Mouse (Mus musculus) kidney, postnatal 36 days (tissue): ENCODE measurements around the gene Nid1.
"Not testable (repeated sequence)": the region's sequence is repeated elsewhere in the genome, so short reads cannot be mapped to it uniquely, and the experiment has no call there.

ENCODE experiments used
- DNase-seq, 2 experiments: peaks; one replicate each; pipeline ENCODE4 v3.0.0; 2021 to 2022; ENCODE audit warnings: mixed read lengths in 2 of 2

The Nid1 gene

DNA sequence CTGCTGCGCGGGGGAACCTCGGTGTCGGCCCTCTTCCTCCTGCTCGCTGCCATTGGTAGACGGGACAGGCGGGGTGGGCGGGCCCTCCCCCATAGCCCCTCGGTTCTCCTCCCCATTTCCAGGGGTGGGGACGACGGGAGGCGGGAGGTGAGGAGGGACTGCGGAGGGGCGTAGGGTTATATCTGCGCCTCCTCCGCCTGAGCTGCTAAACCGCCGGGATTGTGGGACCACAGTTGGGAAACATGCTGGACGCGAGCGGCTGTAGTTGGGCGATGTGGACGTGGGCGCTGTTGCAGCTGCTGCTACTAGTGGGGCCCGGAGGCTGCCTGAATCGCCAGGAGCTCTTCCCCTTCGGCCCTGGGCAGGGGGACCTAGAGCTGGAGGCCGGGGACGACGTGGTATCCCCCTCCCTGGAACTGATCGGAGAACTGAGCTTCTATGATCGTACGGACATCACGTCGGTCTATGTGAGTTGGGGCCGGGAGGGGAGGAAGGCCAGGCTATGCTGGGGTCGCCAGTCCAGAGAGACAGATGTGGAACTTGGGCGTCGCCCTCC, at the start of gene Nid1:
Gene Nid1, plus strand, starts transcription at position 92 of the 556 bp plus-strand sequence.
- peak; percentile 19 to 34 for DNase-seq

DNA sequence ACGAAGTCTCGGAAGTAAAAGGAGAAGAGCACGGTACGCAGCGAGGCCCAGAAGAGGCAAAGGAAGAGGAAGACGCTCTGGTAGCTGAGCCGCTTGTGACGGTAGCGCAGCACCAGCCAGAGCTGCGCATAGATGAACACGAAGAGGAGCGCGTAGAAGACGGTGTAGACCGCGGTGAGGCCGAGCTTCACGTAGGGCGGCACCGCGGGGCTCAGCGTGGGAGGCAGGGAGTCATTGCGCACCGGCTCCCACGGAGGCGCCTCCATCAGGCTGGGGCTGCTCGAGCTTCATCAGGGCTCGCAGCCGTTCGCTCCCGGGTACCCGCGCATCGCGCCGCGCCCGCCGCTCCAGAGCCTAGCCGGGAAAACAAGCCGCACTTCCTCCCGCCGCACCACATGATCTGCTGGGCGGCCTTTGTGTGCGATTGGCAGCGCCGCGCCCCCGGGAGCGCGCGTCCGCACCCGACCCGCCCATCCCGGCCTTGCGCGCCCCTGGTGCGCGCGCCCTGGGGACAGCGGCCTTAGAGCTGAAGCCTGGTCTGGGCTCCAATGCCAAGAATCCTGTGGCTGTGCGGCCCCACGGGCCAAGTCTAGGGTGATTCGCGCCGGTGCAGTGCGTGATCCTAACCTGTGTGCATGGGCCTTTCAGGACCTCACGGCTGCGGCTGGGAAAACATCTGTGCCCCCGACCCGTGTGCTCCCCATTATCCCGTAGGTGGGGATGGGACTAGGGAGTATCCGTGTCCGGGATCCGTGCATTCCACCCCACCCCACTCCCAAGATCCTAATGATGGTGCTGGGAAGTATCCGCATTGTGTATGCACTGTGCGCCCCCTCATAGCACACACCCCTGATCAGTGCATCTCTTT, 43.9 kb upstream of the Nid1 start, which contains the start of gene Gpr137b:
Gene Gpr137b, minus strand, starts transcription at position 787 of the 868 bp plus-strand sequence.
- peak; percentile 51 to 64 for DNase-seq

DNA sequence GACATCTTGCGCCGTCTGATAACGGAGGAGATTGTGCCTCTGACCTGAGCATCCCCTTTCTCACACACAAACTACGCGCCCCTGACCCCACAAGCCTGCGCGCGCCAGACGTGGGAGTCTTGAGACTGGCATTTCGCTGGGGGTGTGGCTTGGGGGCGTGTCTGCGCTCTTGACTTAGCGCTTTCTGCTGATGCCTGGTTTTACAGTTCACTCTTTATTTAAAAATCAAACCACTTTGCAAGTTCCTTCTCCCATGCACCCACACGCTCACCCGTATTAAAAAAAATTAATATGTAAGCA, 43.3 kb upstream of the Nid1 start:
- DNase-seq: peak; percentile 59 to 74

DNA sequence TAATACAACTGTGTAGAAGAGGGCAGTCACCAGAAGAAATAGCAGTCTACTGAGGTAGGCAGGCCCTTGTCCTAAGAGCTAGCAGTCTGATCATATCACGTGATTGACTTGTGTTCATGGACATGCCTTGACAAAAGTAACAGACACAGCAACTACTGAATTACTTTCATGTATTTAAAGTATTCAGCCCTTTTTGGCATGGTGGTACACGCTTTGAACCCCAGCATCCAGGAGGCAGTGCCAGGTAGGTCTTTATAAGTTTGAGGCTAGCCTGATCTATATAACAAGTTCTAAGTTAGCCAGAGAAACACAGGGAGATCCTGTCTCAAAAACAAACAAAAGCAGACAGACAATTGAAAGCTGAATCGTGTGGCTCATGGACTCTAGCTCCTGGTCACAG, 36.5 kb upstream of the Nid1 start:
- DNase-seq: not testable (repeated sequence)

DNA sequence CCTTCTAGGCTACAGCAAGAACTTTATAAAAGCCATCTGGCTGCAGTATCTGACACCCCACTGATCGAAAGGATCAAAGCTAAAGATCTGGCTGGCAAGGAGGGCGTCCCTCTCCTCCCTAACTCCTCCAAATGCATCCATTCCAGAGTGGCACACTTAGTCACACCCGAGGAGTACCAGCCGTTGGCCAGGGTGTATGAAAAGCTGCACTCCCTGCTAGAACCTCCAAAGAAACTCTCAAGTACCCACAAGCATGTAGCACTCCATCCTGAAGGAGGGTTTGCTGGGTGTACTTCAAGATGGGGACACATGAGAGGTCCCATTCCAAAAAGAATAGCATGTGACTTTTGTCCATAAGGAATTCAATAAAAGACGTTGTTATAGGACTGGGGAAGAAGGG, 34.5 kb upstream of the Nid1 start:
- DNase-seq: not testable (repeated sequence)

DNA sequence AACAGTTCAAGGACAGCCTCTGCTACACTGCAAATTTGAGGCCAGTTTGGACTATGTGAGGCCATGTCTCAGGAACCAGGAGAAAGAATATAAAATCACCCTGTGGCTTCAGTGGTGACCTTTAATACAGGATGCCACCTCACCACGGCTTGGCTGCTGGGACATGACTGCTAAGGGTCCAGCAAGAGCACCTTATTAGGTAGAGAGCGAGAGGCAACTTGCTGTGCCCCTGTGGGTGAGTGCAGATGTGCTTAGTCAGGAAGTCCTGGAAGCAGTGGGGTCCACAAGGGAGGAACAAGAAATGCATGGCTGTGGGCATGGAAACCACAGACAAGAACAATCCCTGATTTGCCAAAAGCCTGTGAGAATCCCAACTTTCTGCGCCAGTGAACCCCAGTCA, 34.0 kb upstream of the Nid1 start:
- not testable (repeated sequence) for DNase-seq

DNA sequence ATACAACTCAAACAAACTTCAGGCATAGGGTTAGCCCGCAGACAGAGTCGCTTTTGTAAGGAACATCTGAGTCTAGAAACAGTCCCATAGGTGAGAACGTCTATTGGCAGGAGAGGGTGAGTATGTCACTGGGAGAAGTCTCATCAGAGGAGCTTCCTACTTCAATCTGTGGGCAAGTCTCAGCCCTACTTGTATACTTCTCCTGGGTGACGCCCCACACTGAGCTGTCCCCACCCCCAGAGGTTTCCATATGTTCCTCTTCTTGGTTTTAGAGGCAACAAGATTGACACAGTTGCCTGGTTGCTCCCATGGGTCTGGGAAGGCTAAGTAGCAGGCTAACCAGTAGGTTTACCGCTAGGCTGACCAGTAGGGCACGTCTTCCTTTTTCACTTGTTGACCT, 33.5 kb upstream of the Nid1 start:
- DNase-seq: not testable (repeated sequence)

DNA sequence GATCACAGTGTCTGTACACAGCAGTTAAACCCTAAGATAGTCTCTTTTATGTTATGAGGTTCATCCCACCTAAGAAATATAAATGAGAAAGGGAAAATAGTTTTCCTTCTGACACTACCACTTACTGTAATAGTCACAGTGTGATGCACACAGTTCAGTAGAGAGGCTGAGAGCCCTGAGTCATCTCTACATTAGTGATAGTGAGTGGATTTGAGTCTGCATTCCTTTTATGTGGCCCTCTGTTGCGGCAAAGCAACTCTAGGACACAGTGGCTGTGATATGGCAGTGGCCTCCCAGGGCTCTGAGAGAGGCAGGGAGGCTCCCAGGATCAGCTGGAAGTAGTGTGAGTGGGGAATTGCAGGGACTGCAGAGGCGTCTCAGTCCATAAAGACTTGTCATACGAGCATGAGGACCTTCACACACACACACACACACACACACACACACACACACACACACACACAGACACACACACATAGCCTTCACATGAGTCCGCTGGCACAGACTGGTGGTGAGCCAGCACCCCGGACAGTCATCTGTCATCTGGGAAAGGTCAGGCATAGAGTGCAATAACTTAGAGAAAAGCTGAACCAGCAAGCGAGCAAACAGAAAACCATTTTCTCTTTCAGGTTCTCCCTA, 32.7 kb upstream of the Nid1 start:
- peak in 1 of 2 experiments; percentile 21 for DNase-seq

DNA sequence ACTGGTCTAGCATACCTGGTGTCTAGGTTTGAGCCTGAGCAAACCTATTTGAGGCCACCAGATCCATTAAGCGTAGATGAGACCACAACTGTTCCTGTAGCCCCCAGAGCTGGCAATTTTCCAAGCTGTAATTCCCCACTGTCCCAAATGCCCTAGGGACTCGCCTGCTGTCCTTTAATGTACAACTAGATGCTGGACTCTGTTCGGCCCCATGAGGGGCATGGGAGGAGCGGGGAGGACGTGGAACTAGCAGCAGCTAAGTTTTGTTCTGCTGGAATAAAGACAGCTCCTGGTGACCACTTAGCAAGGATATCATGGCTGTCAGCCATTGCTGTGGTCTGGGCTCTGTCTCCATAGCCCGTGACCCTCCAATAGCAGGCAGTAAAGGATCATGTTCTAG, 31.8 kb upstream of the Nid1 start:
- not testable (repeated sequence) for DNase-seq

DNA sequence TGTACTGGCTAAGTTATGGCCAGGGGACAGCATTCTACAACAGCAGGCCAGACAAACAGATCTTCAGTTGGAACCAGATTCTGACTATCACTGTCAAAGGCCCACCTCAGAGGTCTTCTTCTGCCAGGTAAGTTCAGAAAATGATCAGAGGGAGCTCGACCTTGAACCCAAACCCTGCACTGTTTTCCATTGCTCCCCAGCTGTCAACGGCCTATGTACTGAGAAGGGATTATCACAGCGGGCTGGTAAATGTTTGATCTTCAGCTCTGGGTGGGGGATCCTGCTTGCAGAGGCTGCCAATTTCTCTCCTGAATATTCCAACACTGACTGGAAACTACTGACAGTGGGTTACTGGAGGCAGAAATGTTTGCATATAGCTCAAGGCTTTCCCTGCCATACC, 23.1 kb upstream of the Nid1 start:
- peak; percentile 77 to 84 for DNase-seq

DNA sequence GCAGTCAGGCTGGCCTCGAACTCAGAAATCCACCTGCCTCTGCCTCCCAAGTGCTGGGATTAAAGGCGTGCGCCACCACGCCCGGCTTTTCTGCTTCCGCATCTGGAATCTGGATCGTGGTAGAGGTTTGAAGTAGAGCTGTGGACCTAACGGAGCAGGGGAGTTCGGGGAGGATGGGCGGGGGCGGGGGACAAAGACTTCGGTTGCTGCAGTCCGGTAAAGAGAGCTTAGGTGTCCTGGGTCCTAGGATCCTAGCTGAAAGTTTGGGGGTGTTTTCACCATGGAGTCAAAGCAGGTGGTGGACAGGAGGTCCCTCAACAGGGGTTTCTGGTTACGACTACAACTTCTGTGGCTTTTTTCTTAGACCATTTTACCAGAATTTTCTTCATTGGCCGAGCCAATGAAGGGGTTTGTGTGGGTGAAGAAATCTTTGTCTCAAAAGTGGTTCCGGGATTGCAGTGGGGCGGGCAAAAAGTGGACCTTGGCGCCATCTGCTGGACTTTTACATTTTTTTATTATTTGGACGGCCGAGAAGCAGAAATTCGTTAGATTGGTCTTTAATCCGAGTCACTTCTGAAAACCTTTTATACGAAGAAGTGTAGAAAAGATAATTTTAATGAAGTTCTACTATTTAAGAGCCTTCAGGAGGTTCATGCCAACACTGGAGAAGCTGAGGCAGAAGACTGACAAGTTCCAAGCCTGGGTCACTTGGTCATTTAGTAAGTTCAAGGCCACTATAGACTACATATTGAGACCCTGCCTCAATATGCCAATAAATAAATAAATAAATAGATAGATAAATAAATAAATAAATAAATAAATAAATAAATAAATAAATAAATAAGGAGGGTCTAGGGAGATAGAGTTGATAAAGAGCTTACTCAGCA, 22.0 kb upstream of the Nid1 start:
- peak; percentile 71 to 74 for DNase-seq

DNA sequence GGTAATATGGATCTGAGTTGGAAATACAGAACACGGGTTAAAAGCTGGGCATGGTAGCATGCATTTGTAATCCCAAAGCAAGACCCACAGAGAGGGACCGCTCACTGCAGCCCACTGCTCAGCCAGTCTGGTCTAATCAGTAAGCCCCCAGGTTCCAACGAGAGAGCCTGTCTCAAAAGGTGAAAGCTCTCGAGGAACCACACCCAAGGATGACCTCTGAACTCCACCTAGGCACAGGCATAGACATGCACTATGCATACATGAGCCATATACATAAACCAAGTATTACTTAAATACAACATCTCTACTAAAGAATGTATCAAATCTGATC, 21.4 kb upstream of the Nid1 start:
- not testable (repeated sequence) for DNase-seq

DNA sequence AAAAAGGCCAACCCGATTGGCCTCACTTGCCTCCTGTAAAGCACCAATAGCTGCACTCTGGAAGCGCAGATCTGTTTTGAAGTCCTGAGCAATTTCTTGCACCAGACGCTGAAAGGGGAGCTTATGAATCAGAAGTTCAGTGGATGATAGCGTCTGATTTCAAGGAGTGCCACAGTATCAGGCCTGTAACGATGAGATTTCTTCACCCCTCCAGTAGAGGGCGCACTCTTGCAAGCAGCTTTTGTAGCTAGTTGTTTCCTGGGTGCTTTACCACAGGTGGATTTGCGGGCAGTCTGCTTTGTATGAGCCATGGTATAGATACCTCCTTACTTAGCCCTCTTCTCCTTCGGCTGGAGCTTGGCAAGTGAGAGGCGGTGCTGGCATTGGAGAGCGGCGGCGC, 18.5 kb upstream of the Nid1 start:
- DNase-seq: peak in 1 of 2 experiments; percentile 22

DNA sequence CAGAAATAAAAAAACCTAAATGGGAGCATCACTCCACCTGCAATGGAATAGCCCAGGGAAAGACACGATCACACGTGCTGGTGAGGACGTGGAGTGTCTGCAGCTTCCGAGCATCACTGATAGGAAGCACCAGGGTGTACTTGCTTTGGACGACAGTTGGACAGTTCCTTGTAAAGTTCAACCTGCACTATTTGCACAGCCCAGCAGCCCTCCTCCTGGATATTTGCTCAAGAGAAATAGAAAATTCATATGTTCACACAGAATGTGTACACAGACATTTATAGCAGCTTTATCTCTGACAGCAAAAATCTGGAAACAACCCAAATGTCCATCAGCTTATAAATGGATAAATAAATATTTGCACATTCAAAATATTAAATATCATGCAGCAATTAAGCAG, 14.1 kb upstream of the Nid1 start:
- not testable (repeated sequence) for DNase-seq

DNA sequence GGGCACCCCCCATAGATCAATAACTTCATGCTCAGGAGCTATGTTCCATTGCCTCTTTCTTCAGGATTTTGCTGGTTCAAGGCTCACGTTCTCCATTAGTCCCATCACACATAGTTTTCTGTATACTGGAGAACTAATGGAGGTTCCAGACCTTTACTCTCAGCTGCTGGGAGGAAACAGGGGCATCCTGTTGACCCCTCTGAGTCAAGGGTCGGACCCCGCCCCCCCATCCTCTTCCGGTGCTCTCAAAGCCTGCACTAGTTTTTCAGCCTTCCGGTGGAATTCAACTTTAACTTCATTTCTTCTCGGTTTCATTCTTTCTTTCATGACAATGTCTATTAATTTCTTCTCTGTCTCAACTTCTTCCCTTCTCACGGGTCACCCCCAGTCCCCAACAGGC, 1.2 kb upstream of the Nid1 start:
- peak; percentile 45 to 73 for DNase-seq

DNA sequence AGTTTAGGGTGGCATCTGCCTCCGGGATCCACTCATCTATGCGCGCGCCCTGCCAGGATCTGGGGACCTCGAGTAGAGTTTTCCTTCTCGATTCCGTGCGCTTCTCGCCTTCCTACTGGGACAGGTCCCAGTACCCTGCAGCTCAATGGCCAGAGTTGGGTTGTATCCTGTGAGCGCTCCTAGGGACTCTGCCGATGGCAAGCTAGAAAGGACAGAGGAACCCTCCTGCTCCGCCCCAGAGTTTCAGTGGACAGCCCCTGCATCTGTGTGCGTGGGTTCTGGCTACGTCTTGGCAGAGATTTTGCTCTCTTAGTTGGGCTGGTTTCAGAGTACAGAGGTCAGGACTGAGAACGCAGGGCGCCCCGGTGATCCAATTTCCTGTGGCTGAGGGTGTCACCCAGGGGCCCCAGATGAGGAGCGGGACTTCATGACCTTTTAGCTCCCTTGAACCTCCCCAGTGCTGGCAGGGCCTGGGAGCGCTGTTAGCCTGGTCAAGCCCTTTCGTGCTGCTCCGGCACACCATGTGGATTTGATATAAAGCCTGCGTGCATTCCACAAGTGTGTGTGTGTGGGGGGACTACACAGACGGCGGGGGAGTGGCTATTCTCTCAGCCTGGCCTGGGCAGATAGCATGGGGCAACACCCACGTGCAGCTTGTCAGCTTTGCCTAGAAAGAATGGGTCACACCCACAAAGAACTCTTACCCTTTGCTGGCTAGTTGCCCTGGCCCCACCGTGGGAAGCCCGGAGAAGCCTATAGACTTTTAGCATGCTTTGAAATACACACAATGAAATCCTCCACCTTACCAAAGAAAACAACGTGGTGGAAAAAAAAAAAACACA, 982 bp downstream of the Nid1 start:
- DNase-seq: peak; percentile 8 to 20

DNA sequence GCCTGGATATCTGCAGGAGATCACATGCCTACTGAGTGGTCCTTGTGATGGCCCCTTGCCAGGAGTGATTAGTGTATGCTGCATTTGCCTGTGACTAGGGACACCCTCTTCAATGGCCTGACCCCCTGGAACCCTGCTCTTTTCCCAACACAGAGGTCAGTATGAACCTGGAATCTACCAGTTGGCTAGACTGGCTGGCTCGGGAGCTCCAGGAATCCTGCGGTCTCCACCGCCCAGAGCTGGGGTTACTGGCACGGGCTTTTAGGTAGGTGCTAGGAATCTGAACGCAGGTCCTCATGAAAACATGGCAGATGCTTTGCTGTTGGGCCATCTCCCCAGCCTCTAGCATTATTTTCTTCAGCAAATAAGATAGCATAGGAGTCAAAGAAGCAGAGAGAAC, 8.2 kb downstream of the Nid1 start:
- DNase-seq: not testable (repeated sequence)

DNA sequence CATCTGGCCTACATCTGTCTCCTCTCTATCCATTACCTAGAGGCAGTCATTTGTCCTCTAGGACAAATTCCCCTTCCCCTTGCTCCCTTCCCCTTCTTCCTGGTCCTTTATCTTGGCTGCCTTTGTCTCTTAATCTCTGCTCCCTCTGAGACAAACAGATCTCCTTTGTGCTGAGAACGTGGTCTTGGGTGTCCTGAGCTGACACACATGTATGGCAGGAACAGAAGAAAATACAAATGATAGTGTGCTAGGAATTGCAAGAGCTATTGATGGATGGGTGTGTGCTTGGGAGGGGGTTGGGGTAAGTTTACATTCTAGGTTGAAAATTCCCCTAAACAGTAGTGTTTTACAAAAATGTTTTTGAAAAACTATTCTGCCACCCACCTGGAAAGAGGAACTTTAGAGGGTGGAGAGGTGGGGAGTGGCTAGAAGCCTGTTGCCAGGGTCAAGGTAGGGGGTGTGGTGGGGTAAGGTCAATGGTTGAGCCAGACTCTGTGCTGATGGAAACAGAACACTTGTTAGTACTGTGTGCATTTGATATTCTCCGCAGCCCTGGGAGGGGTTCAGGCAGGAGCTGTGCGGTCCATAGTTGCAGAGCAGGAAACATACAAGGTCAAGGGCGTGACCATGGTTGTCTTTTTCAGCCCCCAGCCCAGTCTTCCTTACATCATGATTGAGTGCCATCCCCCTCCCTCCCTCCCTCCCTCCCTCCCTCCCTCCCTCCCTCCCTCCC, 9.5 kb downstream of the Nid1 start:
- DNase-seq: not testable (repeated sequence)

DNA sequence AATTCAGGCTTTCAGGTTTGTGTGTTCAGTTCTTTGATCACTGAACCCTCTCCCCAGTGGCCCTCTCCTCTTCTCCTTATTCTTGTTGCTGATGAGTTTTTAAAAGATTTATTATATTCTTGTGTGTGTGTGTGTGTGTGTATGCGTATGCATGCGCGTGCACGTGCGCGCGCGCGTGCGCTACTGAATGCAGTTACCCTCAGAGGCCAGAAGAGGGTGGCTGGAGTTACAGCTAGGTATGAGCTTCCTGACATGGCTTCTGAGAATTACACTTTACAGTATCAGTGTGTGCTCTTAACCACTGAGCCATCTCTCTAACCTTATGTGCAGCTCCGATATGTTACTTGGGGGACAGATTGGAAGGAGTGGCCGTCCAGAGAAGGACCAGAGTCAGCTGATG, 12.6 kb downstream of the Nid1 start:
- not testable (repeated sequence) for DNase-seq

DNA sequence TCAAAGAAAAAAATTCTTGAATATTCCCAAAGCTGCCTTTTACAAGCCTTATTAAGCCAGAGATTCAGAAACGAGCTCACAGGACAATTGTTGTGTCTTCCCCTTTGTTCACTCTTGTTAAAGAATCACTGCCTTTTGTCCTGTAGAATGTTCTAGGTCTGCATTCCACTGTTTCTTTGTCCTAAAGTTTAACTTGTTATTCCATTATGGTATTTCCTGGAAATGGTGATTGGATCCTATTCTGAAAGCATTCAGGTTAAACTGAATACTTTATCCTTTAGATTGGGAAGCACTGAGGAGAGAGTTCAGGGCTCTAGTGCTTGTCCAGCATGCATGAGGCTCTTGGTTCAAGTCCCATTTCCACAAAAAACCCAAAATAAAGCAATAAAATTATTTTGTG, 13.6 kb downstream of the Nid1 start:
- not testable (repeated sequence) for DNase-seq

DNA sequence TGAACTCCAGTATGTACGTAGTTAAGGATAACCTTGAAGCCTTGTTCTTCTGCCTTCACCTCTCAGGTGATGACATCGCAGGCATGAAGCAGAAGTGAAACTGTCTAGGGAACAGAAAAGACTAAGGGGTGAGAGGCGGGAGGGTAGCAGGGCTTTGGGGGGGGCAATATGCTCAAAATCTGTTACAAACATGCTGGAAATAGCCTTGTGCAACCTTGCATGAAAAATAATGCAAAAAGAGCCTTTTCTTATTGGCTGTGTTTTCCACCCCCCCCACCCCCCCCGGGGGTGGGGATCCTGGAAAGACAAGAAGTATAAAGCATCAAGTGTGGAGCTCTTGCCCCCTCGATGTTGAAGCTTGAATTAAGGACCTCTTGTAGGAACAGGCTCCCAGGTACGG, 16.0 kb downstream of the Nid1 start:
- DNase-seq: not testable (repeated sequence)
